Mouse (Mus musculus) thymus, adult 18-20 months (tissue): Measurements from ENCODE around the gene Maml2.

ENCODE experiments used
- DNase-seq, 2 experiments: peaks; one replicate each; pipeline ENCODE4 v3.0.0; 2022; ENCODE audit warnings: mixed read lengths in 2 of 2

Maml2 gene

GRCm38 (mm10) chr9:13574913-13575312, 277.2 kb downstream of the Maml2 start:
- no peak for DNase-seq

DNA sequence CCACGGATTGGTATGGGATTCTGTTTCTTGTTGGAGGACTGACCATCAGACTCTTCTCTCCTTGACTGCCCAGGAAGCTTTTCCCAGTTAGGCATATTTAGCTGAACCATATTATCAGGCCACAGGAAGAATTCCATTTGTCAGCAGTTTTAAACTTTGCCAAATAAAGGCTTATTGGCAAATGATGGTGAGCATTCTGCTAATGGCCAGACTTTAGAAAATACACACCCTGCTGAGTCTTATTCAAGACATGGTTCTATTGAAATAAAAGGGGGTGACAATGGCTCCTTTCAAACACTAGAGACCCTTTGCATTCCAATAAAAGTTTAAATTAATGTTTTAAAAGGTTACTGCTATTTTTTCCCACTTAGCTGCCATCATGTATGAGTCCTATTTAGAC, 279.4 kb downstream of the Maml2 start:
- no peak for DNase-seq

DNA sequence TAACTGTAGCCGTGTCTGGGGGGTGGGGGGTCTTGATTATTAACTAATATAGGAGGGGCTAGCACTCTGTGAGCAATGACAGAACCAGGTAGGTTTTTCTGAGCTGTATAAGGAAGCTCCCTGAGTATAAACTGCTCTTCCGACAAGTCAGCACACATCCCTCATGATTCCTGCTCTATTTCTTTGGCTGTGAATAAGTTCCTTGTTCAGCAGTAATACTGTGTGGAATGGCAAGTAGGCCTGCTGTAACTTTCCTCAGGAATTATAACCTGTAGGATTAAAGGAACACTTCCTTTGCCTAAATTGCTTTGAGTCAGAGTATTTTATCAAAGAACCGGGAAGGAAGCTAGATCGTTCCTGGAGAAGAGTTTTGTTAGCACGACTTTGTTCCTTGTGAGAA, 283.4 kb downstream of the Maml2 start:
- no peak for DNase-seq

GRCm38 (mm10) chr9:13583952-13584351, 286.2 kb downstream of the Maml2 start:
- no peak for DNase-seq

DNA sequence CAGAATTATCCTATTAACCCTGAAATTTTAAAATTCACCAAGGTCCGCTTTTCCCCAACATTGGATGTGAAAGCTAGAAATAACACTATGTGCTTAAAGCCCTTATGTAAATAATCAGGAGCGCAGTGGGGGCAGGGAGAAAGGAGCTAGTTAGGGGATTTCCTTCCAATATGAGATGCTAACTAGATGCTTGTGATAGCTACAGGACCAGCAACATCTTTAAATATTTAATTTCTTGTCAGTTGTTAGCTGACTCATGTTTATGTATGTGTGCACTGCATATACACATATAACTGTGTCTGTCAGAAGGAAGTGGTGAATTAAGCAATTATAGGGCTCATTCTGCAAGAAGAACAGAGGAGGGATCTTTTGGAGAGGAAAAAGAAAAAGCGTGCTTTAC, 286.7 kb downstream of the Maml2 start:
- DNase-seq: no peak

DNA sequence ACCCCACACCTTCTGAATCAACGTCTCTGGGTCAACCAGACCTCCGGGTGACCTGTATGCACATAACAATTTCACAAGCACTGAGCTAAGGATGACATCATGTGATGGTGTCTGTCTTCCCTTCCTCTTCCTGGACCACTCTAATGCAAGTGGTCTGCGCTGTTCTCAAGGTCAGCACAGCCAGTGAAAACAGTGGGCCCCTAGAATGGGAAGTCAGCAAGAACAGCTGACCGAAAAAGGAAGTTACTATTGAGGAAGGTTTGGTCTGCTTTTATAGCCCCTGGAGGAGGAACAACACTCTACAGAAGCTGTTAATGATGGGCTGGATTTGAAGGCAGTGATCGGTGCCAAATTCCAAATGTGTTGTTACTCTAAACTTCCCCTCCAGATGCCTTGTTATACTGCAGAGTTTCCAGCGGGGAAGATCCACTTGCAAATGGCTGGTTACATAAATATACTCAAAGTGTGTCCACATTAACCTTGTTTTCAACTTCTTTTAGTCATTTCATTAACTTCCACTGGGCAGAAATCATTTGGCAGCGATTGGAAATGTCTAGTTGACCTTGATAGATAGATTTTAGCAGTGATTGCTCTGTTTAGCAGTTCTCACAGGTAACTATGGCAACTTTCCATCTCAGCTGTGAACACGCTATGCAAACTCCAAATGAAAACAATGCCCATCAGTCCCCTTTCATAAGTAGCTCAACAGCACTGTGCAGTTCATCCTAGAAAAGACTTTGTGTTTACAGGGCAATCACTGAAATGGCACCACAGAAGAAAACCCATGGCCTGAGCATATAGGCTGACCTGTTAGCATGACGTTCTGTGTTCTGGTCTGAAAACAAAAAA, 289.6 kb downstream of the Maml2 start:
- no peak for DNase-seq

GRCm38 (mm10) chr9:13588786-13589185, 291.0 kb downstream of the Maml2 start:
- DNase-seq: no peak

DNA sequence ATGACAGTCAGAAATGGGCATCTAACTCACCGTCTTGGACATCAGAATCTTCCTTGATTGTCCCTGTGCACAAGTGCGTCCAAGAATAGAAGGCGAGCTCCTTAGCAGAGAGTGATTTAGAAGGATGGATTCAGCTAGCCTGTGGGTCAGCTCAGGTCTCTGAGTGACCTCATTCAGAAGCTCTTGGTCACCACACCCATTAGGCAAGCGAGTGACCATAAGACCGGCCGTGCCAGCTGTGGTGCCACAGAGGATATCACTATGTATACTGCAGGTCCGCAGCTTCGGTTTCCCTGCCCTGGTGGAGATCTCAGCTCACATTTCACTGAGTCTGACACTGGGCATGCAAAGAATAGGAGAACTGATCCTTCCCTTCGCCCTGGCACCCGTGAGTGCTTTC, 294.9 kb downstream of the Maml2 start:
- no peak for DNase-seq

DNA sequence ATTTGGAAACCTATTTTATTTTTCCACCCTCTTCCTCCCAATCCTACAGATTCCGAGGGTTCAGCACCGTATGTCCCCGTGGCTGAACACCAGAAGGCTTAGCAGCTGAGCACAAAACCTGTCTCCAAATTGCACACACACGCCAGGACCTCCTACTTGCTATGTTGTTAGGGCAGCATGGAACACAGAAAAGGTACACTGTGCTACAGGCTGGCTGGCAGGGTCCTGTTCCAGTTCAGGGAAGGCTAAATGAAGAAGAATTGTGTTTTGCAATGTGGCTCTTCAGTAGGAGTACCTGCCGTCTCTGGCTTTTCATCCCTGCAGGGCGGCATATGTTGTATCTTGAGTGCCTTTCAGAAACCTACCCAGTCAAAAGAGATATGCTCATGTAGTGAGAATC, 300.0 kb downstream of the Maml2 start:
- no peak for DNase-seq

DNA sequence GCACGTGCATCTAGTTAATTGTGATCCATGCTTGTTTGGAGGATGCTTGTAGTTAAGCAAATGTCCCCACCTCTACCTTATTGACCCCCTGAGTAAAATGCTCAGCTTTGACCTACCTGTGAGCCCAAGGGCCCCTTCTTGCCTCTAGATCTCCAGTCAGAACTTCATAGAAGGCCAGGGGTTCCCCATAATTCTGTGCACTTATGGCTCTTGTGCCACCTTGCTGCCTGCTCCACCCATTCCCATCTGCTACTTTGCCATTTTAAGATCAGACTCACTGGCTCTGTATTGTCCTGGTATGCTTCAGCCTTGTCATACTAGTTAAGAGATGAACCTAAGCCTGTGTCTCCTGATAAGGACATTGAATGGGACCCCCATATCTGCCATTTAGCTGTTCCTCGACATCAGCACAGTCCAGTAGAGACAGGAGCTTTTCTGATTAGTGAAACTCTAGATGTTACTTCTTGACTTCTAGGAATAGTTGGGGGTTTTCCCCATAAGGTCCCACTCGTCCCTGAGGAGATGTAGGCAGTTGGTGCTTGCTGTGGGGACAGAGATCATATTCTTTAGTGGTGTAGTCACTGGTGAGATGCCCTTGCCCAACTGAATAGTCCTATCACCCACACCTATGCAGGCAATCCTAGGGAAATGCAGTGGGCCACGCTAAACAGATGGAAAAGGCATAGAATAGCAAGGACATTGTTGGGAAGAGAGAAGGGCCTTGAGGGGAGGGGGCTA, 301.0 kb downstream of the Maml2 start:
- DNase-seq: no peak

- no peak for DNase-seq
Measured at GRCm38 (mm10) chr9:13599334-13599614, 301.5 kb downstream of the Maml2 start.

- DNase-seq: no peak
Measured at GRCm38 (mm10) chr9:13599800-13600199, 302.0 kb downstream of the Maml2 start.

GRCm38 (mm10) chr9:13601729-13602128, 304.0 kb downstream of the Maml2 start:
- no peak for DNase-seq

DNA sequence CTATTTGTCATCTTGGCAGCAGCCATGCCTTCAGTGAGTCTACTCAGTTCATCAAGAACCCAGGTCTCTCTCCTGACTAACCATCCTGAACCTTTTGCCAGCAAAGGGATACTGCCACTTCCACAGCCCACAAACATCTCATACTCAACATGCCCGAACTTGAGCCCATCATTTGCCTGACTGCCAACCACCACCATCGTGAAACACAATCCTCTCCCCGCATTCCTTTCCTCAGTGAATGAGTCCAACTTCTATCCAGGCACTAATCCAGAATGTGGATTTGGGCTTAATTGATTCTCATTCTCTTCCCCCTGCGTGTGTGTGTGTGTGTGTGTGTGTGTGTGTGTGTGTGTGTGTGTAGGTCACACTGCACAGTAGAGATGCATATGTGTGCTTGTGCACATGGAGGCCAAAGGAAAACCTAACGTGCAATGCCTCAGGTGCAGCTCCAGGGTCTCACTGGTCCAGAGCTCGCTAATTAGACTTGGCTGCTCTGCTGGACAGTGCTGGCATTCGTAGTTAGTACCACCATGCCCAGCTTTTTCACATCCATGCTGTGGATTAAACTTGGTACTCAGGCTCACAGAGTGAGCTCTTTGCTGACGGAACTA, 305.9 kb downstream of the Maml2 start:
- no peak for DNase-seq

- no peak for DNase-seq
Measured at GRCm38 (mm10) chr9:13607609-13608185, 309.9 kb downstream of the Maml2 start.

GRCm38 (mm10) chr9:13608532-13609071, 310.8 kb downstream of the Maml2 start:
- no peak for DNase-seq

DNA sequence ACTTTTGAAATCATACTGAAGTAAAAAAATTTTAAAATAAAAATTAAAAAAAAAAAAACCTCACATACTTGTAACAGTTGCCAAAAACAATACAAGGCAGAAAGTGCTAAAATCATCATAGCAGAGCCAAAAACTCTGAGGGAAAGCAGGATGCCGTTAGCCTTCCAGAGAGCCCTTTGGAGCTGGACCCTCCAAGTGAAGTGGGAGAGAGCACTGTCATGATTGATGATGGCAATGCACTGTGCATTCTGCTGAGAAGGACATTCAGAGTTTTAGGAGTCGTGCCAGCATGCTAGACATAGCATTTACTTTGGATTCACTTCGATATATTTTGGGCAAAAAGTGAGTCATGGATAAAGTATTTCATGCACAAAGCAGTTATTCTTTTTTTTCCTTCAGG, 313.8 kb downstream of the Maml2 start:
- DNase-seq: no peak

- no peak for DNase-seq
Measured at GRCm38 (mm10) chr9:13612371-13612770, 314.6 kb downstream of the Maml2 start.

DNA sequence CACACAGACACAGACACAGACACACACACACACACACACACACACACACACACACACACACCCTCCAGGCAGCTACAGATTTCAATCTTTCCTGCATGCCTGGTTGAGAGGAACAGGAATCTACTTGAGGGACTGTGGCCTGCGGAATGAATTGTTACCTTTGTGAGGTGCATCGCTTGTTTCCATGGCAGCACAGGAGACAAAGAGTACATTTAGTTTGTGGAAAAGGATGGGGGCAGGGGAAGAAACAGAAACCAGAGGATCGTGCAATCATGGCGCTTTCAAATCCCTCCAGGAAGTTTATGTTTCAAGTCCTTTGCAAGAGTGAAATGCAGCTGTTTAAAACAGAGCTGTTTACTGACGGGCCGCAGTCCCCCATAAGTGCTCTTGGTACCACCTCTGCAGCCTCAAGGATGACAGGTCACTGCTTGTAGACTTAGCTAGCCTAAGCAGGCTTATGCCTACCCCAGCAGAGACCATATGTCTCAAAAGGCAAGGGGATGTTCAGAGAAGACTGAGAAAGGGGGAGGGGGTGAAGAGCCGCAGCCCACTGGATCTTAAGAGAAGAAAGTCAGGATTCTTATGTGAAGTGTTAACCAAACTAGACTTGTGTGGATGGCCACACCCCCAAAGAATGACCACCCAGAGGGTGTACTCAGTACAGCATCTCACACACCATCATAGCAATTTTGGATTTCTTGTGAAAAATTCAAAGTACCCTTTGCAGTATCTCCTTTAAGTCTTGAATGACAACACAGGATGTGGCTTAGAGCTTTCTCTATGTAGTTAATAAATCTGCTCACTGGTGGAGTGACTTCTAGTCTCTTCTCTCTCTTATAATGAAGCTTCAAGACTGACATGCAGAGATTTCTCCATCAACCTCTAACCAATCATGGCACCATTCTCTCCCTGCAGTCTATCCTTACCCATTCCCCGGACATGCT, 315.8 kb downstream of the Maml2 start:
- DNase-seq: no peak

DNA sequence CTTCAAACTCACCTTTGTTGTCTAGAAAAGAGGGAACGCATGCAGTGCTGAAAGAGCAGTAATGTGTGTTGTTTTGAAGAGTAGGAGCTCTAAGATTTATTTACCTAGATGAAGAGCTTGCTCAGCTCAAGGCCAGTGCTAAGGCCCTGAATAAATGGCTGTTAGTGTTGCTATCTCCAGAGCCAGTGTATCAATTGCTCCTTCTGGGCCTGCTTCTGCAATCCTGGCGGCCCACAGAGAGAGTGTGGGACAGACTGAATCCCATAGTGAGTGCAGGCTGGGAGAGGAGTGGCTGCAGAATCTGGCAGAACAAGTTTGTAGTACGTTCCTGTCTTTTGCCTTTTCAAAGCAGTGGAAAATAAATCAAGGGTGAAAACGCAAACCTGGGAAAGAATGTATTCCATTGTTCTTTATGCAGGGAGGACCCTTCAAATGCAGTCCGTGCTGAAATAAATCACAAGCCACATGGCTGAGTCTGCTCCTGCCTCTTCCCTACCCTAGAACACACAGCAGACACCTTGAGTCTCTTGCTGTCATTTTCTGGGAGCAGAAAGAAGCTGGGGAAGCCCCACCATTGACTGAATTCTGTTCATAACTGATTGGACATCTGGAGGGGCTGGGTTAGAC, 318.7 kb downstream of the Maml2 start:
- DNase-seq: no peak

DNA sequence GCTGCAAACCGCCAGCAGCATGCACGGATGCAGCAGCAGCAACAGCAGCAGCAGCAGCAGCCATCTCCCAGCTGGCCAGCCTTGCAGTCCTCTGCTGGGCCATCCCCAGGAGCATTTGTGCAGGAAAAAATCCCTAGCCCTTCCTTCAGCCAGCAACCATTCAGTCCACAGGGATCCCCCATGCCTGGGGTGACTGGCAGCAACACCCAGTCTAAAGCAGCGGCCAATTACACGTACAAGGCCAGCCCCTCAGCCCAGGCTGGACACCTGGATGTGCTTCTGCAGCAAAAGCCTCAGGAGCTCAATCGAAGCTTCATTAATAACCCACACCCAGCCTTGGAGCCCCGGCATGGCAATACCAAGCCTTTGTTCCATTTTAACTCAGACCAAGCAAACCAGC, 323.0 kb downstream of the Maml2 start:
- DNase-seq: no peak

GRCm38 (mm10) chr9:13621941-13622340, 324.2 kb downstream of the Maml2 start:
- no peak for DNase-seq
